Mouse (Mus musculus) heart, embryonic 11.5 days (tissue): ENCODE data around the gene Gm44596. TPM values are rescaled to one million over a fixed set of nuclear protein-coding genes. Genes with fewer than 3 reads are reported as not detected.
"Not testable (repeated sequence)": the region's sequence is repeated elsewhere in the genome, so short reads cannot be mapped to it uniquely, and the experiment has no call there.

Experiments used
- ATAC-seq: fragments of 200-750 bp; cut with Nextera tagmentation; replicated peaks from 2 replicates; pipeline ENCODE4 v1.8.0; 2017; ENCODE audit warnings: moderate library complexity; ENCODE audit not compliant: insufficient number of reproducible peaks, low FRiP score, low TSS enrichment
- H3K27ac ChIP-seq: fragments of 300-500 bp; sonication (generic); 2 replicates; pipeline ENCODE4 v1.5.1; 2014; ENCODE audit warnings: mild to moderate bottlenecking, low read depth, low read length
- H3K27me3 ChIP-seq: fragments of 300-500 bp; sonication (generic); 2 replicates; pipeline ENCODE4 v1.6.1; 2014; ENCODE audit warnings: mild to moderate bottlenecking, low read length, mixed read lengths; ENCODE audit not compliant: control insufficient read depth, insufficient read depth
- H3K36me3 ChIP-seq: fragments of 300-500 bp; sonication (generic); 2 replicates; pipeline ENCODE4 v1.6.1; 2014; ENCODE audit warnings: mild to moderate bottlenecking, low read length, moderate library complexity, mixed read lengths; ENCODE audit not compliant: control insufficient read depth, insufficient read depth
- H3K4me1 ChIP-seq: fragments of 300-500 bp; sonication (generic); 2 replicates; pipeline ENCODE4 v1.6.1; 2014; ENCODE audit warnings: low read length; ENCODE audit not compliant: control insufficient read depth, insufficient read depth
- H3K4me2 ChIP-seq: fragments of 300-500 bp; sonication (generic); 2 replicates; pipeline ENCODE4 v1.6.1; 2014; ENCODE audit warnings: mild to moderate bottlenecking, moderate library complexity
- H3K4me3 ChIP-seq: fragments of 300-500 bp; sonication (generic); 2 replicates; pipeline ENCODE4 v1.5.1; 2014; ENCODE audit warnings: low read depth, low read length
- H3K9ac ChIP-seq: fragments of 300-500 bp; sonication (generic); 2 replicates; pipeline ENCODE4 v1.6.1; 2014; ENCODE audit warnings: mild to moderate bottlenecking, low read depth, low read length, moderate library complexity
- H3K9me3 ChIP-seq: fragments of 300-500 bp; sonication (generic); replicated peaks from 2 replicates; pipeline ENCODE4 v1.6.1; 2016; ENCODE audit warnings: low read length; ENCODE audit not compliant: control insufficient read depth
- WGBS: fragments of 180-500 bp; shearing (Covaris S2); extraction: QIAGEN DNeasy Blood & Tissue Kit; methylation state at CpG from one replicate; pipeline ENCODE4 v1.1.7; 2014; ENCODE audit not compliant: insufficient replicate concordance; 5-methylcytosine and 5-hydroxymethylcytosine counted together
- polyA plus RNA-seq: library from polyadenylated mRNA; unstranded; fragments of >200 nt; fragmentation: Nextera tagmentation; extraction: Ambion mirVana; gene quantifications from 2 replicates; pipeline ENCODE4 v1.2.1, GENCODE M21; 2014

The Gm44596 gene
- polyA plus RNA-seq, 1 experiment from 2014 or later: not detected

- Histone ChIP-seq H3K36me3 (peaks cover 43% of the 10 kb centered on the region), H3K9me3 (no peaks in the 10 kb centered on the region), H3K4me3 (no peak overlapping the region), H3K4me2 (no peak overlapping the region), H3K27me3 (no peaks in the 10 kb centered on the region), H3K9ac (no peak overlapping the region), H3K27ac (no peak overlapping the region), H3K4me1 (peaks cover 6% of the 10 kb centered on the region)
- WGBS: 96% methylated on average over 5 of the region's 5 CpGs
- ATAC-seq: no peak
Observed at GRCm38 (mm10) chr6:128366466-128366865, 8.8 kb upstream of the Gm44596 start.

GRCm38 (mm10) chr6:128370040-128370439 is 5.3 kb upstream of the Gm44596 start:
- WGBS: 84% methylated on average over 5 of the region's 5 CpGs
- H3K27ac ChIP-seq: no peak overlapping the region
- peaks cover 73% of the 10 kb centered on the region for H3K36me3 ChIP-seq
- ATAC-seq: no peak
- no peak overlapping the region for H3K4me3 ChIP-seq
- no peak overlapping the region for H3K4me2 ChIP-seq
- no peaks in the 10 kb centered on the region for H3K27me3 ChIP-seq
- no peak overlapping the region for H3K9ac ChIP-seq
- H3K9me3 ChIP-seq: no peaks in the 10 kb centered on the region
- peaks cover 6% of the 10 kb centered on the region; the same call in 1 of the 2 replicates for H3K4me1 ChIP-seq

GRCm38 (mm10) chr6:128376371-128377085 is 1.2 kb downstream of the Gm44596 start:
- H3K27me3 ChIP-seq: no peaks in the 10 kb centered on the region
- no peak for ATAC-seq
- H3K9ac ChIP-seq: no peak overlapping the region
- H3K9me3 ChIP-seq: no peaks in the 10 kb centered on the region
- no peak overlapping the region for H3K27ac ChIP-seq
- WGBS: 86% methylated on average over 17 of the region's 17 CpGs
- H3K36me3 ChIP-seq: peaks cover 31% of the 10 kb centered on the region
- H3K4me1 ChIP-seq: peaks cover 7% of the 10 kb centered on the region; the same call in 1 of the 2 replicates
- no peak overlapping the region for H3K4me2 ChIP-seq
- H3K4me3 ChIP-seq: no peak overlapping the region

GRCm38 (mm10) chr6:128379636-128380035 is 4.3 kb downstream of the Gm44596 start:
- Histone ChIP-seq H3K9me3 (no peaks in the 10 kb centered on the region), H3K9ac (no peak overlapping the region), H3K27ac (no peak overlapping the region), H3K36me3 (peaks cover 3% of the 10 kb centered on the region; the same call in 1 of the 2 replicates), H3K4me3 (no peak overlapping the region), H3K27me3 (no peaks in the 10 kb centered on the region), H3K4me2 (no peak overlapping the region), H3K4me1 (peaks cover 5% of the 10 kb centered on the region; the same call in 1 of the 2 replicates)
- WGBS: 77% methylated on average over 16 of the region's 16 CpGs
- no peak for ATAC-seq

DNA sequence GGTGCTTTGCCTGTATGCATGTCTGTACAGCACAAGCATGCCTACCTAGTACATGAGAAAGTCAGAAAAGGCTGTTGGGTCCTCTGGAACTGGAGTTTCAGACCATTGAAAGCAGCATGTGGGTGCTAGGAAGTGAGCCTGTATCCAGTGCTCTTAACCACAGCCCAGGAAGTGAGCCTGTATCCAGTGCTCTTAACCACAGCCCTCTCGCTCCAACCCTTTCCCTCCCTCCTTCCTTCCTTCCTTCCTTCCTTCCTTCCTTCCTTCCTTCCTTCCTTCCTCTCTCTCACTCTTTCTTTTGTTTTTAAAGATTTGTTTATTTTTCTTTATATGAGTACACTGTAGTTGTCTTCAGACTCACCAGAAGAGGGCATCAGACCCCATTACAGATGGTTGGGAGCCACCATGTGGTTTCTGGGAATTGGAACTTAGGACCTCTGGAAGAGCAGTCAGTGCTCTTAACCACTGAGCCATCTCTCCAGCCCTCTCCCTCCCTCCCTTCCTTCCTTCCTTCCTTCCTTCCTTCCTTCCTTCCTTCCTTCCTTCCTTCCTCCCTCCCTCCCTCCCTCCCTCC is 5.4 kb downstream of the Gm44596 start:
- not testable (repeated sequence) for H3K4me2 ChIP-seq, H3K36me3 ChIP-seq, H3K4me3 ChIP-seq, H3K9me3 ChIP-seq, H3K9ac ChIP-seq, H3K4me1 ChIP-seq, H3K27ac ChIP-seq, H3K27me3 ChIP-seq, ATAC-seq
- 40% methylated on average over 1 of the region's 1 CpGs for WGBS

GRCm38 (mm10) chr6:128381254-128381653 is 6.0 kb downstream of the Gm44596 start:
- H3K4me3 ChIP-seq: no peak overlapping the region
- ATAC-seq: no peak
- no peak overlapping the region for H3K27ac ChIP-seq
- H3K4me2 ChIP-seq: no peak overlapping the region
- no peaks in the 10 kb centered on the region for H3K9me3 ChIP-seq
- H3K4me1 ChIP-seq: no peaks in the 10 kb centered on the region
- H3K36me3 ChIP-seq: no peaks in the 10 kb centered on the region
- no peaks in the 10 kb centered on the region for H3K27me3 ChIP-seq
- no peak overlapping the region for H3K9ac ChIP-seq
- 71% methylated on average over 3 of the region's 3 CpGs for WGBS

DNA sequence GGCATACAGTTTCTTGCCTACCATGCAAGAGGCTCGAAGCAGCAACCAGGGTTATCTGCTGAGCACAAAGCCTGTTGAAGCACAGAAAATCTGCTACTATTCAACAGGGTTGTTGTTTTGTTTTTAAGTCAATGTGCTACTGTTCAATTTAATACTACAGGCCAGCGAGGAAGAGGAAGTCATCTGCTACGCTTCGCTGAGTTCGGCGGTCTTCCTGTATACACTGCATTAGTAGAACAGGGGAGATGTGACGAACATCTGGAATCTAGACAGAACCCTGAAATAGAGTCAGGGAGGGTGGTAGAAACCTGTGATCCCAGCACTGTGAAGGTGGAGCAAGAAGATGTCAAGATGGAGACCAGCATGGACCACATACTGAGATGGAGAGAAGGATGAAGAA is 8.4 kb downstream of the Gm44596 start:
- 83% methylated on average over 7 of the region's 7 CpGs for WGBS
- Histone ChIP-seq H3K36me3 (no peaks in the 10 kb centered on the region), H3K9ac (no peak overlapping the region), H3K4me3 (no peak overlapping the region), H3K4me2 (no peak overlapping the region), H3K4me1 (no peaks in the 10 kb centered on the region), H3K27me3 (no peaks in the 10 kb centered on the region), H3K27ac (no peak overlapping the region), H3K9me3 (no peaks in the 10 kb centered on the region)
- ATAC-seq: no peak

DNA sequence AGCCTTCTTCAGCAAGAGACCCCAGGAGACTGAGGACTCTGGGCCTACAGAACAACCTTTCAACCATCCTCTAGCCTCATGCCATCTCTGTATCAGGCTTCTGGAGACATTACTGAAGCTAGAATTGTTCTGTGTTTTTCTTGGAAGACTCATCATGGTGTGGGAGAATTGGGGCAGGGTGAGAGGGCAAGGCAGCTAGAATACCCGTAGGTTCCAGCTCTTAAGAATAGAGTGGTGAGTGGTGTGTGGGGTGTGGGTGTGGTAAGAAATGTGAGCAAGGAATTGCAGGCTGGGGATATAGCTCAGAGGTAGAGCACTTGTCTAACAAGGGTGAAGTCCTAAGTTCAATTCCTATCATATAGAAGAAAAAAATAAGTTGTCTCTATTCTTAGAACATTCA is 9.7 kb downstream of the Gm44596 start:
- Histone ChIP-seq H3K36me3 (no peaks in the 10 kb centered on the region), H3K4me1 (no peaks in the 10 kb centered on the region), H3K9me3 (no peaks in the 10 kb centered on the region), H3K9ac (no peak overlapping the region), H3K4me2 (no peak overlapping the region), H3K27me3 (no peaks in the 10 kb centered on the region), H3K4me3 (no peak overlapping the region), H3K27ac (no peak overlapping the region)
- 80% methylated on average over 1 of the region's 1 CpGs for WGBS
- no peak for ATAC-seq

DNA sequence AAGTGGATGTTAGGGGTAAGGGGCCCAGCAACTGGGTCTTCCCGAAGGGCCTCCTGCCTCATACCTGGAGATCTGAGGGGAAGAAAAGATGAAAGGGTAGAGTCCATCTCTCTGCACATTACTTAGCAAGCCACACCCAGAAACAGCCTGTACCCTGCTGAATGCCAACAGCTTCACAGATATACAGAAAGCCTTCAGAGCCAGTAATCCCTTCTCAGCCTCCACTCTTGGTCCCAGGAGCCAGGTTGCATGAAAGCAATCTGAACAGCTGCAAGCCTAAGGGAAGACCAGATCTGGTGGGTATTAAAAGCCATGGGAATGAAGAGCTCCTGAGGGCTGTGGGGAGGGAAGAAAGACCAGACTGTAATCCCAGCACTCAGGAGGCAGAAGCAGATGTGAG is 13.9 kb downstream of the Gm44596 start:
- Histone ChIP-seq H3K4me3 (no peak overlapping the region), H3K9ac (no peak overlapping the region), H3K36me3 (no peaks in the 10 kb centered on the region), H3K27me3 (no peaks in the 10 kb centered on the region), H3K27ac (no peak overlapping the region), H3K4me2 (no peak overlapping the region), H3K4me1 (no peaks in the 10 kb centered on the region), H3K9me3 (no peaks in the 10 kb centered on the region)
- no peak for ATAC-seq
- WGBS: 72% methylated on average over 1 of the region's 1 CpGs
